Mouse (Mus musculus): ENCODE data around the gene Oaz3. TPM values are rescaled to one million over a fixed set of nuclear protein-coding genes. Genes with fewer than 3 reads are reported as not detected.

Gene Oaz3
- polyA plus RNA-seq, 1 experiment from 2014 or later: 0.38 TPM

GRCm38 (mm10) chr3:94442951-94443596 is 641 bp downstream of the Oaz3 start, which contains the start of gene Mrpl9:
Gene Mrpl9, plus strand, starts transcription at chr3:94443318.
- peak; percentile 94 for ATAC-seq (ENCODE audit: insufficient number of reproducible peaks, low FRiP score, low TSS enrichment, low read depth)
- WGBS: under 1% methylated on average over 39 of the region's 39 CpGs
- Histone ChIP-seq H3K36me3 (peaks cover 34% of the 10 kb centered on the region), H3K4me2 (peak within 1 kb of the TSS; percentile 80), H3K27ac (peak within 1 kb of the TSS; percentile 57; the same call in 1 of the 2 replicates), H3K4me1 (peaks cover 12% of the 10 kb centered on the region), H3K9me3 (no peaks in the 10 kb centered on the region), H3K9ac (peak within 1 kb of the TSS; percentile 91), H3K4me3 (peak within 1 kb of the TSS; percentile 96), H3K27me3 (peaks cover 6% of the 10 kb centered on the region; the same call in 1 of the 2 replicates)

- H3K27ac ChIP-seq: no peak overlapping the region
- H3K4me3 ChIP-seq: no peak overlapping the region
- 43% methylated on average over 3 of the region's 3 CpGs for WGBS
These were observed 2.5 kb downstream of the Oaz3 start for GRCm38 (mm10) chr3:94441182-94441581.

GRCm38 (mm10) chr3:94436420-94436819 is 7.3 kb downstream of the Oaz3 start:
- no peaks in the 10 kb centered on the region for H3K9me3 ChIP-seq
- no peak for ATAC-seq (ENCODE audit: insufficient number of reproducible peaks, low FRiP score, low TSS enrichment, low read depth)
- WGBS: 77% methylated on average over 9 of the region's 9 CpGs

More at GRCm38 (mm10) chr3:94441182-94441581, 2.5 kb downstream of the Oaz3 start:
- ATAC-seq (ENCODE audit: insufficient number of reproducible peaks, low FRiP score, low TSS enrichment, low read depth): no peak
- Histone ChIP-seq H3K36me3 (peaks cover 15% of the 10 kb centered on the region), H3K9me3 (no peaks in the 10 kb centered on the region), H3K4me1 (peaks cover 12% of the 10 kb centered on the region), H3K27me3 (peaks cover 6% of the 10 kb centered on the region; the same call in 1 of the 2 replicates), H3K9ac (no peak overlapping the region), H3K4me2 (no peak overlapping the region)

GRCm38 (mm10) chr3:94434305-94434704 is 9.4 kb downstream of the Oaz3 start:
- Histone ChIP-seq H3K9me3 (no peaks in the 10 kb centered on the region), H3K4me1 (no peaks in the 10 kb centered on the region), H3K27ac (no peak overlapping the region), H3K9ac (no peak overlapping the region), H3K27me3 (no peaks in the 10 kb centered on the region), H3K4me3 (no peak overlapping the region), H3K36me3 (no peaks in the 10 kb centered on the region), H3K4me2 (no peak overlapping the region)
- no peak for ATAC-seq (ENCODE audit: insufficient number of reproducible peaks, low FRiP score, low TSS enrichment, low read depth)
- WGBS: 95% methylated on average over 2 of the region's 2 CpGs

More at GRCm38 (mm10) chr3:94436420-94436819, 7.3 kb downstream of the Oaz3 start:
- H3K4me2 ChIP-seq: no peak overlapping the region
- H3K36me3 ChIP-seq: no peaks in the 10 kb centered on the region
- H3K4me1 ChIP-seq: no peaks in the 10 kb centered on the region
- peaks cover 6% of the 10 kb centered on the region; the same call in 1 of the 2 replicates for H3K27me3 ChIP-seq
- no peak overlapping the region for H3K27ac ChIP-seq
- H3K9ac ChIP-seq: no peak overlapping the region
- H3K4me3 ChIP-seq: no peak overlapping the region

GRCm38 (mm10) chr3:94430980-94431379 is 12.7 kb downstream of the Oaz3 start:
- no peaks in the 10 kb centered on the region for H3K36me3 ChIP-seq
- no peak overlapping the region for H3K9ac ChIP-seq
- no peaks in the 10 kb centered on the region for H3K4me1 ChIP-seq
- no peak overlapping the region for H3K27ac ChIP-seq
- no peak for ATAC-seq (ENCODE audit: insufficient number of reproducible peaks, low FRiP score, low TSS enrichment, low read depth)
- no peak overlapping the region for H3K4me2 ChIP-seq
- H3K9me3 ChIP-seq: no peaks in the 10 kb centered on the region
- no peaks in the 10 kb centered on the region for H3K27me3 ChIP-seq
- H3K4me3 ChIP-seq: no peak overlapping the region
- 75% methylated on average over 2 of the region's 2 CpGs for WGBS

GRCm38 (mm10) chr3:94413031-94413679 is 30.6 kb downstream of the Oaz3 start, which contains the start of gene Tdrkh:
Gene Tdrkh, plus strand, starts transcription at chr3:94413273.
- WGBS: 5% methylated on average over 52 of the region's 52 CpGs
- ATAC-seq (ENCODE audit: insufficient number of reproducible peaks, low FRiP score, low TSS enrichment, low read depth): peak; percentile 98

GRCm38 (mm10) chr3:94412530-94412929 is 31.2 kb downstream of the Oaz3 start:
- Histone ChIP-seq H3K27ac (no peak overlapping the region), H3K4me1 (peaks cover 10% of the 10 kb centered on the region), H3K36me3 (no peaks in the 10 kb centered on the region), H3K4me2 (peak overlapping the region; percentile 88), H3K27me3 (peaks cover 5% of the 10 kb centered on the region; the same call in 1 of the 2 replicates), H3K4me3 (peak overlapping the region; percentile 51), H3K9me3 (no peaks in the 10 kb centered on the region), H3K9ac (no peak overlapping the region)
- 7% methylated on average over 25 of the region's 25 CpGs for WGBS
- ATAC-seq (ENCODE audit: insufficient number of reproducible peaks, low FRiP score, low TSS enrichment, low read depth): no peak

More at GRCm38 (mm10) chr3:94413031-94413679, 30.6 kb downstream of the Oaz3 start, which contains the start of gene Tdrkh:
- no peaks in the 10 kb centered on the region for H3K9me3 ChIP-seq
- H3K36me3 ChIP-seq: no peaks in the 10 kb centered on the region
- peak within 1 kb of the TSS; percentile 88 for H3K4me2 ChIP-seq
- peak within 1 kb of the TSS; percentile 51 for H3K4me3 ChIP-seq
- no peak within 1 kb of the TSS for H3K27ac ChIP-seq
- H3K9ac ChIP-seq: 0 out of 2 replicates have a peak within 1 kb of the TSS, but pooled peaks have one; percentile 1
- peaks cover 5% of the 10 kb centered on the region; the same call in 1 of the 2 replicates for H3K27me3 ChIP-seq
- H3K4me1 ChIP-seq: peaks cover 10% of the 10 kb centered on the region

- Histone ChIP-seq H3K4me1 (peaks cover 15% of the 10 kb centered on the region; the same call in 1 of the 2 replicates), H3K27ac (no peak overlapping the region), H3K9me3 (no peaks in the 10 kb centered on the region), H3K4me3 (no peak overlapping the region), H3K9ac (no peak overlapping the region), H3K27me3 (peaks cover 39% of the 10 kb centered on the region), H3K4me2 (no peak overlapping the region), H3K36me3 (no peaks in the 10 kb centered on the region)
- 54% methylated on average over 4 of the region's 4 CpGs for WGBS
- no peak; the same call in 1 of the 2 replicates for ATAC-seq (ENCODE audit: insufficient number of reproducible peaks, low FRiP score, low TSS enrichment, low read depth)
These were observed 38.2 kb downstream of the Oaz3 start for GRCm38 (mm10) chr3:94405561-94405960.

- ATAC-seq (ENCODE audit: insufficient number of reproducible peaks, low FRiP score, low TSS enrichment, low read depth): no peak; the same call in 1 of the 2 replicates
- no peak overlapping the region for H3K9ac ChIP-seq
- no peaks in the 10 kb centered on the region for H3K9me3 ChIP-seq
- no peak overlapping the region for H3K4me3 ChIP-seq
- H3K27me3 ChIP-seq: peaks cover 50% of the 10 kb centered on the region
- H3K36me3 ChIP-seq: no peaks in the 10 kb centered on the region
- 27% methylated on average over 7 of the region's 7 CpGs for WGBS
- H3K27ac ChIP-seq: no peak overlapping the region
- peaks cover 15% of the 10 kb centered on the region; the same call in 1 of the 2 replicates for H3K4me1 ChIP-seq
- H3K4me2 ChIP-seq: no peak overlapping the region
These were observed 39.2 kb downstream of the Oaz3 start for GRCm38 (mm10) chr3:94404366-94405054.

GRCm38 (mm10) chr3:94402451-94402850 is 41.3 kb downstream of the Oaz3 start:
- no peak for ATAC-seq (ENCODE audit: insufficient number of reproducible peaks, low FRiP score, low TSS enrichment, low read depth)
- Histone ChIP-seq H3K4me2 (no peak overlapping the region), H3K4me3 (no peak overlapping the region), H3K4me1 (peaks cover 23% of the 10 kb centered on the region), H3K9me3 (no peaks in the 10 kb centered on the region), H3K27me3 (peaks cover 70% of the 10 kb centered on the region), H3K9ac (no peak overlapping the region), H3K36me3 (no peaks in the 10 kb centered on the region), H3K27ac (no peak overlapping the region)
- 66% methylated on average over 8 of the region's 8 CpGs for WGBS

- WGBS: 42% methylated on average over 5 of the region's 5 CpGs
- Histone ChIP-seq H3K4me1 (peaks cover 22% of the 10 kb centered on the region), H3K27ac (no peak overlapping the region), H3K9me3 (no peaks in the 10 kb centered on the region), H3K27me3 (peaks cover 86% of the 10 kb centered on the region), H3K4me3 (no peak overlapping the region), H3K9ac (no peak overlapping the region), H3K36me3 (no peaks in the 10 kb centered on the region), H3K4me2 (no peak overlapping the region)
- no peak for ATAC-seq (ENCODE audit: insufficient number of reproducible peaks, low FRiP score, low TSS enrichment, low read depth)
These were observed 43.9 kb downstream of the Oaz3 start for GRCm38 (mm10) chr3:94399663-94400310.

All from limb, embryonic 15.5 days (tissue).